Mouse (Mus musculus) heart, embryonic 11.5 days (tissue): ENCODE results near the gene Pim1. TPM values are rescaled to one million over a fixed set of nuclear protein-coding genes. Genes with fewer than 3 reads are reported as not detected.
"Not testable (repeated sequence)": the region's sequence is repeated elsewhere in the genome, so short reads cannot be mapped to it uniquely, and the experiment has no call there.

Source experiments
- ATAC-seq: fragments of 200-750 bp; cut with Nextera tagmentation; replicated peaks from 2 replicates; pipeline ENCODE4 v1.8.0; 2017; ENCODE audit warnings: moderate library complexity; ENCODE audit not compliant: insufficient number of reproducible peaks, low FRiP score, low TSS enrichment
- H3K27ac ChIP-seq: fragments of 300-500 bp; sonication (generic); 2 replicates; pipeline ENCODE4 v1.5.1; 2014; ENCODE audit warnings: mild to moderate bottlenecking, low read depth, low read length
- H3K27me3 ChIP-seq: fragments of 300-500 bp; sonication (generic); 2 replicates; pipeline ENCODE4 v1.6.1; 2014; ENCODE audit warnings: mild to moderate bottlenecking, low read length, mixed read lengths; ENCODE audit not compliant: control insufficient read depth, insufficient read depth
- H3K36me3 ChIP-seq: fragments of 300-500 bp; sonication (generic); 2 replicates; pipeline ENCODE4 v1.6.1; 2014; ENCODE audit warnings: mild to moderate bottlenecking, low read length, moderate library complexity, mixed read lengths; ENCODE audit not compliant: control insufficient read depth, insufficient read depth
- H3K4me1 ChIP-seq: fragments of 300-500 bp; sonication (generic); 2 replicates; pipeline ENCODE4 v1.6.1; 2014; ENCODE audit warnings: low read length; ENCODE audit not compliant: control insufficient read depth, insufficient read depth
- H3K4me2 ChIP-seq: fragments of 300-500 bp; sonication (generic); 2 replicates; pipeline ENCODE4 v1.6.1; 2014; ENCODE audit warnings: mild to moderate bottlenecking, moderate library complexity
- H3K4me3 ChIP-seq: fragments of 300-500 bp; sonication (generic); 2 replicates; pipeline ENCODE4 v1.5.1; 2014; ENCODE audit warnings: low read depth, low read length
- H3K9ac ChIP-seq: fragments of 300-500 bp; sonication (generic); 2 replicates; pipeline ENCODE4 v1.6.1; 2014; ENCODE audit warnings: mild to moderate bottlenecking, low read depth, low read length, moderate library complexity
- H3K9me3 ChIP-seq: fragments of 300-500 bp; sonication (generic); replicated peaks from 2 replicates; pipeline ENCODE4 v1.6.1; 2016; ENCODE audit warnings: low read length; ENCODE audit not compliant: control insufficient read depth
- WGBS: fragments of 180-500 bp; shearing (Covaris S2); extraction: QIAGEN DNeasy Blood & Tissue Kit; methylation state at CpG from one replicate; pipeline ENCODE4 v1.1.7; 2014; ENCODE audit not compliant: insufficient replicate concordance; 5-methylcytosine and 5-hydroxymethylcytosine counted together
- polyA plus RNA-seq: library from polyadenylated mRNA; unstranded; fragments of >200 nt; fragmentation: Nextera tagmentation; extraction: Ambion mirVana; gene quantifications from 2 replicates; pipeline ENCODE4 v1.2.1, GENCODE M21; 2014

The Pim1 gene
- polyA plus RNA-seq, 1 experiment from 2014 or later = 27.3 TPM

DNA sequence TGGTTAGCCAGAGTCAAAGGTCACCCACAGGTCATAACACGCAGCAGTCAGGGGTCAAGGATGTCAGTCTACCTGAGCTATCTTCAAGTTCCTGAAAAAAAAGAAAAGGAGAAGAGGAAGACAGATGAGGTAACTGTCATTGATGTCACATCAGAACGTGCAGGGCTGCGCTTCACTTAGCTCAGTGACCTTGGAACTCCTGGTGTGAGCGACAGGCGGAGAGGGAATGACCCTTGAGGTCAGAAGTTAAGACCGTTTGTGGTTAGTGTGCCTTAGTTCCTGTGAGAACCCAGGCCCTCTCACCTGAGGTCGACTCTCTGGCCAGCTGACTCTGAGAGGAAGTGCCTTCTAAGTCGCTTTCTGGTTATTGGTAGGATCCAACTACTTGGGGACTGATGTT is 20.1 kb downstream of the Pim1 start:
- no peak overlapping the region for H3K4me3 ChIP-seq
- no peaks in the 10 kb centered on the region for H3K27me3 ChIP-seq
- no peaks in the 10 kb centered on the region for H3K9me3 ChIP-seq
- H3K9ac ChIP-seq = no peak overlapping the region
- H3K4me1 ChIP-seq = no peaks in the 10 kb centered on the region; the same call in 1 of the 2 replicates
- H3K36me3 ChIP-seq = no peaks in the 10 kb centered on the region
- H3K4me2 ChIP-seq = no peak overlapping the region
- 59% methylated on average over 8 of the region's 8 CpGs for WGBS
- H3K27ac ChIP-seq = 0 out of 2 replicates have a peak overlapping the region, but pooled peaks have one; percentile 22
- ATAC-seq = no peak

DNA sequence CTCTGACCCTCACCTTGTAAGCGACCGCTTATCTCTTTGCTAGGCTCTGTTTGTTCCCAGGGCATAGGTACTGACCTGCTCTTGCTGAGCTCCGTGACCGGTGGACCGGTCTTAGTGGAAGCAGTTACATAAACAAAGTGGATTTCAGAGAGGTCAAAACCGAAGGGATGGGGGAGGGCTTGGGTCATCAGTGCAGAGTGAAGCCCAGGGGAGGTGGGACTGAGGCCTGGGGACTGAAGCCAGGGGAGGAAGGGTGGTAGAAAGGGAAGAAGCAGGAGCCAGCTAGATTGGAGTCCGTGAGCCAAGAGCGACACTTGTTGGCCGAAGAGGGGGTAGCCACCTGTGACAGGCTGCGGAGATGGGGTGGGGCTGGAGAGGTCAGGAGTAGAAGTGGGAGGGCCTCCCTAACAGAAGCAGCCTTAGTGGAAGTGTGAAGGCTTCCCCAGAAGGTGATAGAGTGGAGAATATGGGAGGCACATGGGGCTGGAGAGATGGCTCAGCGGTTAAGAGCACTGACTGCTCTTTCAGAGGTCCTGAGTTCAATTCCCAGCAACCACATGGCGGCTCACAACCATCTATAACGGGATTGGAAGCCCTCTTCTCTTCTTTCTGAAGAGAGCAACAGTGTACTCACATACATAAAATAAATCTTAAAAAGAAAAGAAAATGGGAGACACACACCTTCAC is 22.6 kb downstream of the Pim1 start:
- H3K4me3 ChIP-seq = no peak overlapping the region
- ATAC-seq = peak; percentile 73; the same call in 1 of the 2 replicates
- H3K36me3 ChIP-seq = no peaks in the 10 kb centered on the region
- H3K27ac ChIP-seq = no peak overlapping the region
- no peaks in the 10 kb centered on the region for H3K9me3 ChIP-seq
- 0 out of 2 replicates have a peak overlapping the region, but pooled peaks have one; percentile 11 for H3K9ac ChIP-seq
- no peaks in the 10 kb centered on the region; the same call in 1 of the 2 replicates for H3K4me1 ChIP-seq
- H3K4me2 ChIP-seq = no peak overlapping the region
- no peaks in the 10 kb centered on the region for H3K27me3 ChIP-seq
- WGBS = 26% methylated on average over 13 of the region's 13 CpGs

DNA sequence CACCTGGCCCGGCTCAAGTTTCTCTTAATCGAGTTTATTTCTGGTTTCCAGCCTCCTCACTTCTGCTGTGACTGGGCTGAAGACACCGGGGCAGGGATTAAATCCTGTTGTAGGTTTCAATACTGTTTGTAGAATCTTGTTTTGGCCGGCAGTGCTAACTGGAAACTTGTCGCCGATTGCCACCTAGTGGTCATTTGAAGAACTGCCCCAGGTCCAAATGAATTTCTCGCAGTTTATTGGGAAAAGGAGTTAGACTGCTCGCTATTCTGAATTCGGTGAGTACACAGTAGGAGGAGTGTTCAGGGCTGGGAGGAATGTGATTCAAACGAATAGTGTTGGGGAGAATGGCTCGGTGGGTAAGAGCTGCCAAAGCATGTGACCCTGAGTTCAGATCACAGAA is 23.9 kb downstream of the Pim1 start:
- Histone ChIP-seq H3K9ac (no peak overlapping the region), H3K9me3 (no peaks in the 10 kb centered on the region), H3K4me1 (no peaks in the 10 kb centered on the region), H3K36me3 (no peaks in the 10 kb centered on the region), H3K27ac (no peak overlapping the region), H3K4me3 (no peak overlapping the region), H3K27me3 (no peaks in the 10 kb centered on the region), H3K4me2 (no peak overlapping the region)
- 4% methylated on average over 11 of the region's 11 CpGs for WGBS
- no peak for ATAC-seq

DNA sequence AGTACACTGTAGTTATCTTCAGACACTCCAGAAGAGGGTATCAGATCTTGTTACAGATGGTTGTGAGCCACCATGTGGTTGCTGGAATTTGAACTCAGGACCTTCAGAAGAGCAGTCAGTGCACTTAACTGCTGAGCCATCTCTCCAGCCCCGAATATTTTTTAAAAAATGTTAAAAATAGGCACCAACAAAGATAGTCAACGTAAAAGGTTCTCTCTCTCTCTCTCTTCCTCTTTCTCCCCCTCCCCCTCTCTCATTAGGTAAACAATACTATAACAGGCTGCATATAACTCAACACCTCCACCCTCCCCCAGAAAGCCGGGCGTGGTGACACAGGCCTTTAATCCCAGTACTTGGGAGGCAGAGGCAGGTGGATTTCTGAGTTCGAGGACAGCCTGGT is 28.1 kb downstream of the Pim1 start:
- H3K9me3 ChIP-seq, H3K4me3 ChIP-seq, H3K4me1 ChIP-seq, H3K36me3 ChIP-seq, H3K27ac ChIP-seq, H3K9ac ChIP-seq, H3K4me2 ChIP-seq, H3K27me3 ChIP-seq, ATAC-seq: not testable (repeated sequence)
- WGBS = 85% methylated on average over 5 of the region's 5 CpGs

DNA sequence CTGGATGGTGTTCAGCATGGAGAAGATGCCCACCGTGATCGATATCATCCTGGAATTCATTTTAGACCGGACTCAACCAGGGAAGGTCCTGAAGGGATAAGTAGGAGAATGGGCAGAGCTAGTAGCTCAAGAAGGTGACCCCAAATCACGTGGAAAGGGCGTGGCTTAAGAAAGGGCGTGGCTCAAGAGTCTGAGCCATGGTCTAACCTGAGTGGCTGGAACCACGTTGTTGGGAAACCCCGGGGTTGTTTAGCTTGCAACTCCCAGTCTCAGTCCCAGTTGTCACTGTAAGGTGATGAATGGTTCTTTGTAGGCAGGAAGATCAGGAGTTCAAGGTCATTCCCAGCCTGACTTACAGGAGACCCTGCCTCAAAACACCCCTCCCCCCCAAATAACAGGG is 29.2 kb downstream of the Pim1 start:
- no peaks in the 10 kb centered on the region for H3K9me3 ChIP-seq
- H3K9ac ChIP-seq = no peak overlapping the region
- no peaks in the 10 kb centered on the region for H3K4me1 ChIP-seq
- 66% methylated on average over 8 of the region's 8 CpGs for WGBS
- no peaks in the 10 kb centered on the region for H3K36me3 ChIP-seq
- 0 out of 2 replicates have a peak, but pooled peaks have one; percentile 18 for ATAC-seq
- no peaks in the 10 kb centered on the region for H3K27me3 ChIP-seq
- H3K4me2 ChIP-seq = no peak overlapping the region
- H3K4me3 ChIP-seq = no peak overlapping the region
- no peak overlapping the region for H3K27ac ChIP-seq

DNA sequence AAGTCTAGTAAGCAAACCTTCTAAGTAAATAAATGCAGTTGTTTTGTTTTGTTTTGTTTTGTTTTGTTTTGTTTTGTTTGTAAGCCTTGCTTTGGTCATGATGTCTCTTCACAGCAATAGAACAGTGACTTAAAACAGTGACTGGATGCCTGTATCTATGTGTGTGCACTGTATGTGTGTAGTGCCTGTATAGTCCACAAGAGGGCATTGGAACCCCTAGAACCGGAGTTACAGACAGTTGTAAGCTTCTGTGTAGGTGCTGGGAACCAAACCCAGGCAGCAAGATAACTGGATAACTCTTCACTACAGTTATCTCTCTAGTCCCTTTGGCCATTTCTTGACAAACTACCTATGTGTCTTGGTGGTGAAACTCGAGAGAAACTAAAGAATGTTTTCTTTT is 35.1 kb downstream of the Pim1 start:
- Histone ChIP-seq H3K36me3 (no peaks in the 10 kb centered on the region), H3K4me2 (no peak overlapping the region), H3K9ac (no peak overlapping the region), H3K4me1 (no peaks in the 10 kb centered on the region), H3K4me3 (no peak overlapping the region), H3K27me3 (no peaks in the 10 kb centered on the region), H3K27ac (no peak overlapping the region), H3K9me3 (no peaks in the 10 kb centered on the region)
- no peak for ATAC-seq
- WGBS = 68% methylated on average over 2 of the region's 2 CpGs

DNA sequence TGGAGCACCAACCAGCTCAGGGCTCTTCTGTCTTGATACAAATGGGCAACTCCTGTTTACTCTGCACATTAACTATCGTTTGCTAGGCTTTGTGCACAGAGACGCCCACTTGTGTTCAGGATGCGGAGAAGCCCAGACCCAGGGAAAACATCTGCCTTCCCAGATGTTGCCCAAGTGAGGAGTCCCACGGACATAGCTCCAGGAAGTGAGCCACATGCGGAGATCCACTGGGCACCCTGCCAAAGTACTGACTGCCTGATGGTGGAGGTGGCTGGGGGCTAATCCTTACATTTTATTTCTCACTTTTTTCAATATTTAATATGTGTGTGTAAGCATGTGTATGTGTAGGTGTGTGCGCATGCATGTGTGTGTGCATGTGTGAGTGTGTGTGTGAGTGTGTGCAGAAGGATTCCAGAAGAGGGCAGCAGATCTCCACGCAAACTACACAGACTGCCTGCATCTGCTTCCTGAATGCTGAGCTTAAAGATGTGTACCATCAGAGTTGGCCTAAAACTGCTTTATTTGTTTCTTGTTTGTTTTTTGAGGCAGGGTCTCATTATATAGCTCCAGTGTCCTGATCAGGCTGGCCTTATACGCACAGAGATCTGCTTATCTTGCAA is 38.1 kb downstream of the Pim1 start:
- WGBS = 84% methylated on average over 8 of the region's 8 CpGs
- Histone ChIP-seq H3K27me3 (no peaks in the 10 kb centered on the region), H3K9me3 (no peaks in the 10 kb centered on the region), H3K36me3 (no peaks in the 10 kb centered on the region), H3K27ac (no peak overlapping the region), H3K4me2 (no peak overlapping the region), H3K4me1 (no peaks in the 10 kb centered on the region), H3K9ac (no peak overlapping the region), H3K4me3 (no peak overlapping the region)
- ATAC-seq = no peak

DNA sequence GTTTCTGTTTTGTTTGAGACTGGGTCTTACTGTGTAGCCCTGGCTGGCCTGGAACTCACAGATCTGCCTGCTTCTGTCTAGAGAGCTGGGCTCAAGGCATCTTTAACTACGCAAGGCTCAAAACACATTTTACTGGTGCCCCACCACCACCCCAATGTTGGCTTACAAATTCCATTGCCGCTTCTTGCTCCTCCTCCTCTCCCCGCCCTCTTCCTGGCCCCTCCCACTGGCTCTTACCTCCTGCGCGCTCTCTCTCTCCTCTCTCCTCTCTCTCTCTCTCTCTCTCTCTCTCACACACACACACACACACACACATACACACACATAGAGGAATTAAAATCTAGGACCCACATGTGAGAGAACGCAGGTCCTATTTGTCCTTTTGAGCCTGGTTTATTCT is 40.0 kb downstream of the Pim1 start:
- H3K27me3 ChIP-seq = no peaks in the 10 kb centered on the region
- H3K4me1 ChIP-seq = no peaks in the 10 kb centered on the region
- H3K9ac ChIP-seq = no peak overlapping the region
- H3K4me3 ChIP-seq = no peak overlapping the region
- H3K4me2 ChIP-seq = no peak overlapping the region
- no peaks in the 10 kb centered on the region for H3K36me3 ChIP-seq
- ATAC-seq = no peak
- 0 out of 2 replicates have a peak, but pooled peaks cover under 1% of the 10 kb centered on the region for H3K9me3 ChIP-seq
- WGBS = 72% methylated on average over 6 of the region's 6 CpGs
- no peak overlapping the region for H3K27ac ChIP-seq

DNA sequence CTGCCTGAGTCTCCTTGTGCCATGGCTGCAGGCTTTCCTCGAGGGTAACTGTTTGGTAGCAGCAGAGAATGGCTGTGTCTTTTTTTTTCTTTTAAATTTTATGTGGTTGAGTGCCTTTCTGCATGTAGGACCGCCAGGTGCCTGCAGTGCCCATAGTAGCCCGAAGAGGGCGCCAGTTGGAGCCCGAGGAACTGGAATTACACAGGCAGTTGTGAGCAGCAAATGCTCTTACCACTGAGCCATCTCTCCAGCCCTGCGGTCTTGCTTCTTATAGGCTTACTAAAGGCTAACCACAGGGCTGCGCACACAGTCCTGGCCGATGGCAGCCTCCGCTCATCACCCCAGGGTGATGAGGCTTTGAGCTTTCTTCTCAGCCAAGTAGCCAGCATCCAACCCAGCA is 40.7 kb downstream of the Pim1 start:
- no peak overlapping the region for H3K4me3 ChIP-seq
- no peak overlapping the region for H3K27ac ChIP-seq
- no peaks in the 10 kb centered on the region for H3K36me3 ChIP-seq
- 0 out of 2 replicates have a peak, but pooled peaks cover 3% of the 10 kb centered on the region for H3K9me3 ChIP-seq
- H3K4me2 ChIP-seq = no peak overlapping the region
- WGBS = 68% methylated on average over 9 of the region's 9 CpGs
- no peaks in the 10 kb centered on the region for H3K4me1 ChIP-seq
- no peak for ATAC-seq
- no peak overlapping the region for H3K9ac ChIP-seq
- H3K27me3 ChIP-seq = no peaks in the 10 kb centered on the region
